Mouse (Mus musculus) lung, adult 2 months (tissue): ENCODE data around the gene Myo16.

ENCODE experiments used
- CTCF ChIP-seq: fragments of 200-500 bp; IDR thresholded peaks from 2 replicates; pipeline ENCODE4 v1.5.1; 2011; ENCODE audit warnings: mild to moderate bottlenecking, low read length, control low read depth; ENCODE audit not compliant: insufficient read depth
- POLR2A ChIP-seq: fragments of 200-500 bp; IDR thresholded peaks from 2 replicates; pipeline ENCODE4 v1.6.1; 2011; ENCODE audit warnings: low read depth, mild to moderate bottlenecking, control low read depth, low read length, borderline replicate concordance; ENCODE audit errors: extremely low read depth

DNA sequence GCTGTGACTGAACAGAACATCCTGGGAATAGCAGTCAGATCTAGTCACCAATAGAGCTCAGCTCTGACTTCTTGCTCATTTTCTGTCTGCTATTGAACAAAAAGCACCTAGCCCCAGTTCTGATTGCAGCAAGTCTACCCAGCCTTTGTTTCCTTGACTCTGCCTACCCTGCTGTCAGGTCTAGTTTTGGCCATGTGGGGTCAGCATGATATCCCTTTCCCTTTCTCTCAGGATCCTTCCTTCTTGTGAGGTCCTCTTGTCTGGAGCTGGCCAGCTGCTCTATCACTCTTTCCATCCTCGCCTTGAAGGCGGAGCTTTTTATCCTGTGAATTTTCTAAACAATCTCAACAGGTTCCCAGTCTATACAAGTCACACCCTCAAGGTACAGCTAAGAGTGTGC, 459.7 kb downstream of the Myo16 start:
- TF ChIP-seq POLR2A (no peak), CTCF (peak; percentile 21; the same call in 1 of the 2 replicates)
